Mouse (Mus musculus) limb, embryonic 11.5 days (tissue): ENCODE data around the gene R3hdm4. TPM values are rescaled to one million over a fixed set of nuclear protein-coding genes. Genes with fewer than 3 reads are reported as not detected.

Experiments
- ATAC-seq: fragments of 200-750 bp; cut with Nextera tagmentation; 2 replicates; pipeline ENCODE4 v1.8.0; 2017; ENCODE audit warnings: low read depth; ENCODE audit not compliant: insufficient number of reproducible peaks, low FRiP score, low TSS enrichment
- DNase-seq: peaks from one replicate; pipeline ENCODE4 v3.0.0-alpha.2; 2015; ENCODE audit warnings: low spot score
- H3K27ac ChIP-seq: fragments of 300-500 bp; sonication (generic); replicated peaks from 2 replicates; pipeline ENCODE4 v1.5.1; 2014; ENCODE audit warnings: low read depth, mild to moderate bottlenecking, low read length
- H3K27me3 ChIP-seq: fragments of 300-500 bp; sonication (generic); 2 replicates; pipeline ENCODE4 v1.6.1; 2014; ENCODE audit warnings: mild to moderate bottlenecking, low read length, mixed read lengths; ENCODE audit not compliant: control insufficient read depth, insufficient read depth
- H3K36me3 ChIP-seq: fragments of 300-500 bp; sonication (generic); 2 replicates; pipeline ENCODE4 v1.6.1; 2014; ENCODE audit warnings: mild to moderate bottlenecking, low read length, moderate library complexity, mixed read lengths; ENCODE audit not compliant: control insufficient read depth, insufficient read depth
- H3K4me1 ChIP-seq: fragments of 300-500 bp; sonication (generic); 2 replicates; pipeline ENCODE4 v1.6.1; 2014; ENCODE audit warnings: low read length, mixed read lengths; ENCODE audit not compliant: control insufficient read depth, insufficient read depth
- H3K4me2 ChIP-seq: fragments of 300-500 bp; sonication (generic); 2 replicates; pipeline ENCODE4 v1.6.1; 2014; ENCODE audit warnings: low read depth, mild to moderate bottlenecking, moderate library complexity; ENCODE audit not compliant: severe bottlenecking
- H3K4me3 ChIP-seq: fragments of 300-500 bp; sonication (generic); 2 replicates; pipeline ENCODE4 v1.5.1; 2014; ENCODE audit warnings: low read depth, low read length
- H3K9ac ChIP-seq: fragments of 300-500 bp; sonication (generic); 2 replicates; pipeline ENCODE4 v1.6.1; 2014; ENCODE audit warnings: mild to moderate bottlenecking, low read length
- H3K9me3 ChIP-seq: fragments of 300-500 bp; sonication (generic); 2 replicates; pipeline ENCODE4 v1.6.1; 2016; ENCODE audit warnings: low read length; ENCODE audit not compliant: control insufficient read depth
- WGBS: fragments of 180-500 bp; shearing (Covaris S2); extraction: QIAGEN DNeasy Blood & Tissue Kit; methylation state at CpG from one replicate; pipeline ENCODE4 v1.1.7; 2014; 5-methylcytosine and 5-hydroxymethylcytosine counted together
- polyA plus RNA-seq: library from polyadenylated mRNA; unstranded; fragments of >200 nt; fragmentation: Nextera tagmentation; extraction: Ambion mirVana; gene quantifications from 2 replicates; pipeline ENCODE4 v1.2.1, GENCODE M21; 2014

Gene R3hdm4
- polyA plus RNA-seq: 133 and 138 TPM in 2 replicates

GRCm38 (mm10) chr10:79920958-79921535 is at the start of gene R3hdm4:
Gene R3hdm4 (minus strand): TSS chr10:79921208.
- Histone ChIP-seq H3K4me1 (peaks cover 37% of the 10 kb centered on the region), H3K4me3 (peak within 1 kb of the TSS; percentile 25), H3K36me3 (no peaks in the 10 kb centered on the region), H3K27me3 (peaks cover 61% of the 10 kb centered on the region), H3K27ac (no peak within 1 kb of the TSS), H3K4me2 (peak within 1 kb of the TSS; percentile 45), H3K9me3 (peaks cover 3% of the 10 kb centered on the region; the same call in 1 of the 2 replicates), H3K9ac (peak within 1 kb of the TSS; percentile 43)
- ATAC-seq (no peak), DNase-seq (no peak)
- WGBS: 6% methylated on average over 41 of the region's 41 CpGs

GRCm38 (mm10) chr10:79970415-79971182 is 49.6 kb upstream of the R3hdm4 start, which contains the start of gene Grin3b:
Gene Grin3b (plus strand): TSS chr10:79970715.
- H3K9me3 ChIP-seq: no peaks in the 10 kb centered on the region
- H3K27me3 ChIP-seq: peaks cover 9% of the 10 kb centered on the region
- peak within 1 kb of the TSS; percentile 63 for H3K9ac ChIP-seq
- peak within 1 kb of the TSS; percentile 96 for H3K4me2 ChIP-seq
- no peak within 1 kb of the TSS for H3K27ac ChIP-seq
- H3K4me1 ChIP-seq: peaks cover 13% of the 10 kb centered on the region
- ATAC-seq: peak; percentile 20; the same call in 1 of the 2 replicates
- peaks cover 31% of the 10 kb centered on the region for H3K36me3 ChIP-seq
- peak; percentile 55 for DNase-seq
- WGBS: 6% methylated on average over 45 of the region's 47 CpGs
- peak within 1 kb of the TSS; percentile 46 for H3K4me3 ChIP-seq

DNA sequence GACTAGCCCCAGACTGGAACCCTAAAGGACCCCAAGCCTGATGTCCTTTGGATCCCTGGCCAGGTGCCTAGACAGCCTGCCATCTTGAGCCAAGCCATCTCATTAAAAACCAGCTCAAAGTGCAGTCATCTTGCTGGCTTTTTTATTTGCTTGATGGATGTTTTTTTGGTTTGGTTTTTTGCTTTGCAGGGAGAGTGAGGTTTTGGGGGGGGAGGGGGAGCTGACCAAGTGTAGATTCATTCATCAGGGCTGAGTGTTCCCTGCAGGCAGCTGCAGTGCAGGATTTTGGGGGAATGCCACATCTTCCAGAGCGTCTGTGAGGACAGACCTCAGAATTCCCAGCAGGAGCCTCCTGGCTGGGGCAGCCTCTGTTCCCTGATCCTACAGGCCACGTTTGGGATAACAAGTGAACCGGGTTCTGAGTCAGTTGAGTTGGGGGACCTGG is 48.1 kb upstream of the R3hdm4 start:
- ATAC-seq (no peak), DNase-seq (no peak)
- peaks cover 9% of the 10 kb centered on the region for H3K27me3 ChIP-seq
- H3K4me3 ChIP-seq: no peak overlapping the region
- peaks cover 13% of the 10 kb centered on the region for H3K4me1 ChIP-seq
- WGBS: 21% methylated on average over 3 of the region's 3 CpGs
- no peak overlapping the region; the same call in 1 of the 2 replicates for H3K9ac ChIP-seq
- no peaks in the 10 kb centered on the region for H3K9me3 ChIP-seq
- H3K4me2 ChIP-seq: no peak overlapping the region
- no peak overlapping the region for H3K27ac ChIP-seq
- H3K36me3 ChIP-seq: peaks cover 39% of the 10 kb centered on the region

DNA sequence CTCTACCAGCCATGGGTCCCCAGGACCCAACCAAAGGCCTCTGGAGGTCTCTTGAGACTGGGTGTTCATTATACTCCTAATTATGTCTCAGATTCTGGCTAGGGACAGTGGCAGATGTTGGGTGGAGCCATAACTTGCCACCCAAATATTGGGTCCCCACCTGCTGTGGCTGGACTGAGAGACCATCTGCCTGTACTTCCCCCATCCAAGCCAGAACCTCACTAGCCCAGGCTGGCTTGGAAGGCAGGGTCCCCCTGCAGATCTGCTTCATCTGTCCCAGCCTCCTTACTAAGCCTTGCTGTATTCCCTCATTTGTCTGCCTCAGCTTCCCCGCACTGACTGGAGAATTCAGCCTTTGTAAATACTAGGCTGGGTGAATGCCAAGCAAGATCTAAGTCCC is 47.2 kb upstream of the R3hdm4 start:
- DNase-seq: no peak
- Histone ChIP-seq H3K4me2 (no peak overlapping the region), H3K36me3 (peaks cover 39% of the 10 kb centered on the region), H3K4me1 (peaks cover 13% of the 10 kb centered on the region), H3K9me3 (no peaks in the 10 kb centered on the region), H3K4me3 (no peak overlapping the region), H3K9ac (no peak overlapping the region), H3K27ac (no peak overlapping the region), H3K27me3 (peaks cover 9% of the 10 kb centered on the region)
- no peak for ATAC-seq
- 90% methylated on average over 1 of the region's 1 CpGs for WGBS

DNA sequence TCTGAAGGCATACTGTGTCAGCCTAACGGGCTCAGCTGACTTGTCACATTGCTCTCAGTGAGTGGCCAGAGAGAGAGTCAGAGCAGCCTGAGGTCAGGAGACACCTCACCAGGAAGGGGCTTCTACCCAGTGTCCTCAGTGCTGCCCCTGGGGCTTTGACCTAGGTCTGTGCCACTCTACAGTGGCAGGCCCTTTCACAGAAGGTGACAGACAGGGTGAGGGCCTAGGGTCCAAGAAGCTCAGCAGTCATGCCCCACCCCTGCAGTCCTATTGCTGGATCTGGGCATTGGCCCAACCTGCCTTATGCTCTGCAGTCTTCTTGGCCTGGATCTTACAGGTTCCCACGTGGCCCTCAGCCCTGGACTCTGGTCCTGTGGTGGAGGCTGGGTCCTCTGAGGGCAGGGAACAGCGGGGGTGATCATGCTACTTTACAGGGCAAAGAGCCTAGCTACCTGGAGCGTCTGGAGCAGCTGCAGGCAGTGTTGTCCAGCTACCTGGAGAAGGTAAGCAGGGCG is 45.9 kb upstream of the R3hdm4 start:
- WGBS: 92% methylated on average over 5 of the region's 5 CpGs
- H3K36me3 ChIP-seq: peaks cover 44% of the 10 kb centered on the region
- no peak for ATAC-seq

GRCm38 (mm10) chr10:79965325-79965724 is 44.3 kb upstream of the R3hdm4 start:
- Histone ChIP-seq H3K9me3 (no peaks in the 10 kb centered on the region), H3K27ac (no peak overlapping the region), H3K27me3 (no peaks in the 10 kb centered on the region; the same call in 1 of the 2 replicates), H3K9ac (no peak overlapping the region), H3K4me3 (no peak overlapping the region), H3K4me2 (no peak overlapping the region), H3K36me3 (peaks cover 44% of the 10 kb centered on the region), H3K4me1 (peaks cover 6% of the 10 kb centered on the region)
- ATAC-seq (no peak), DNase-seq (no peak)
- 93% methylated on average over 5 of the region's 5 CpGs for WGBS

More for the DNA sequence above, 45.9 kb upstream of the R3hdm4 start:
- H3K27ac ChIP-seq: no peak overlapping the region
- no peak for DNase-seq
- H3K4me2 ChIP-seq: no peak overlapping the region
- no peak overlapping the region for H3K9ac ChIP-seq
- no peaks in the 10 kb centered on the region for H3K9me3 ChIP-seq
- H3K4me1 ChIP-seq: peaks cover 13% of the 10 kb centered on the region
- H3K27me3 ChIP-seq: peaks cover 9% of the 10 kb centered on the region
- no peak overlapping the region for H3K4me3 ChIP-seq

DNA sequence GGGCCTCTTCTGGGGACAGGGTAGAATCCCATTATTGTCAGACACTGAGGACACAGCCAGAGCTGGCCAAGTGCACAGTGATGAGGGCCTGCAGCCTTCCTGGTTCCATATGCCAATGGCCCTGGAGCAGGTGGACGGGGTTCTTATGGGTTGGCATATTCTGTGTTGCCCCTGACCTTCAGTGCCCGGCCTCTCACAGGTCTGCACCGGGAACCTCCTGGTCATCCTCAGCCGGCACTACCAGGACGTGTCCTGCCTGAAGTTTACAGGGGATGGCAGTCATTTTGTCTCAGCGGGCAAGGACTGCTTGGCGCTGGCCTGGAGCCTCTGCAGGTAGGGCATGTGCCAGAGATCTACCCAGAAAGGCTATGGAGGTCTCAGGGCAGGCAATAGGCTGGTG is 43.7 kb upstream of the R3hdm4 start:
- no peak overlapping the region for H3K27ac ChIP-seq
- no peaks in the 10 kb centered on the region for H3K9me3 ChIP-seq
- H3K27me3 ChIP-seq: no peaks in the 10 kb centered on the region
- no peak for ATAC-seq
- no peak for DNase-seq
- 95% methylated on average over 7 of the region's 7 CpGs for WGBS
- peaks cover 6% of the 10 kb centered on the region; the same call in 1 of the 2 replicates for H3K4me1 ChIP-seq
- H3K4me3 ChIP-seq: no peak overlapping the region
- no peak overlapping the region for H3K4me2 ChIP-seq
- H3K9ac ChIP-seq: 0 out of 2 replicates have a peak overlapping the region, but pooled peaks have one; percentile 4
- peaks cover 44% of the 10 kb centered on the region for H3K36me3 ChIP-seq

DNA sequence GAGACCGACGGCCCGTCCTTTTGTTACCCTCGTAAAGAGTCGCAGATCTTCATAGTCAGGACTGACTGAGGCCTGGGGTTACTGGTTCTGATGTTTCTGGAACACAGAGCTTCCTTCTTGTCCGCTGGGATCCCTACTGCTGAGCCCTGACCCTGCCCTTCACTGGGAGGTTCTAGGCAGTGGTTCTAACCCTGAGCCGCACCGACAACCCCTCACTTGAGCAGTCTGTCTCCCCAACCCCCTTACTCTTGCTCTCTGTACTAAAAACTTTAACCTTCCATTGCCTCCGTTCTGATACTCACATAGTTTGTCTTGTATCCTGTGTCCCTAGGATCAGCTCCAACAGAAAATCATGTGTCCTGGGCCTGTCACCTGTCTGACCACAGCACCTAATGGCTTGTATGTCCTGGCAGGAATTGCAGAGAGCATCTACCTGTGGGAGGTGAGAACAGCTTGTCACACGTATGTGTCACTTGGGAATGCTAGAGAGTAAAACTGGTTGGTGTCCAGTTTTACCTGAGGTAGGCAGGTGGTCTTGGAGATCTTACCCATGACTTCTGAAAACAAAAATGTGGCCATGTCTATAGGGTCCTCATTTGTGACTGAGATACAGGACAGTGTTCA is 39.8 kb upstream of the R3hdm4 start:
- Histone ChIP-seq H3K9me3 (no peaks in the 10 kb centered on the region), H3K4me2 (peak overlapping the region; percentile 83), H3K27me3 (no peaks in the 10 kb centered on the region), H3K9ac (peak overlapping the region; percentile 85), H3K36me3 (peaks cover 22% of the 10 kb centered on the region), H3K4me3 (peak overlapping the region; percentile 99), H3K27ac (0 out of 2 replicates have a peak overlapping the region, but pooled peaks have one; percentile 68), H3K4me1 (peaks cover 12% of the 10 kb centered on the region)
- ATAC-seq: no peak
- DNase-seq: no peak
- 15% methylated on average over 10 of the region's 10 CpGs for WGBS
